Comparison of ENCODE assay signal across 17 mouse cellular contexts in genomic region chr14:47504036-47504435, GRCm38 (mm10). TPM values are rescaled to one million over a fixed set of nuclear protein-coding genes. Genes with fewer than 3 reads are reported as not detected.
DNase-seq lines count a peak whose midpoint lies in the region; TF ChIP-seq lines count a peak whose summit lies in the region.
"Had no signal": no experiment of that assay in that cellular context is flagged by ENCODE, and none has a peak within 500 bp of the region (broad histone marks: within the 10 kb centered on the region; RNA-seq: fewer than 3 reads in every experiment).

No protein-coding gene starts in this region.

- no peak overlapping the region for H3K4me3 ChIP-seq in left cerebral cortex, adult 2 months
- H3K4me3 ChIP-seq in hindbrain, embryonic 10.5 days: no peak overlapping the region
- H3K4me3 ChIP-seq: embryonic facial prominence, embryonic 15.5 days; heart, embryonic 15.5 days; midbrain, embryonic 12.5 days; neural tube, embryonic 15.5 days; stomach, embryonic 15.5 days had no signal

- DNase-seq in cerebellum, postnatal 10 days: peak; percentile 9 to 25
- no peak for DNase-seq in cerebellum, postnatal 36 days
- no peak for DNase-seq in left cerebral cortex, adult 2 months (ENCODE audit: extremely low spot score in 1 of 2, low spot score in 2 of 2)
- DNase-seq in left cerebral cortex, postnatal 36 days (ENCODE audit: low spot score in 2 of 2): no peak
- peak; percentile 56 to 67 for DNase-seq in lung, adult 18-20 months
- no peak for DNase-seq in frontal cortex, postnatal 36 days (ENCODE audit: low spot score in 2 of 2)
- no peak for DNase-seq in hindbrain, embryonic 10.5 days (ENCODE audit: low spot score)
- DNase-seq: cerebellum, adult 8-10 months; kidney, adult 18-20 months; kidney, postnatal 14 days; thymus, postnatal 14 days had no signal

- H3K36me3 ChIP-seq in hindbrain, embryonic 10.5 days: peaks cover 19% of the 10 kb centered on the region
- H3K36me3 ChIP-seq: heart, embryonic 15.5 days; midbrain, embryonic 12.5 days; stomach, embryonic 15.5 days had no signal

- no peaks in the 10 kb centered on the region for H3K9me3 ChIP-seq in hindbrain, embryonic 10.5 days
- H3K9me3 ChIP-seq: embryonic facial prominence, embryonic 15.5 days; G1E; heart, embryonic 15.5 days; midbrain, embryonic 12.5 days; neural tube, embryonic 15.5 days; stomach, embryonic 15.5 days had no signal

- intact Hi-C loops in left cerebral cortex, adult 2 months (cut with DNase I): no loop called here
- intact Hi-C loops in left cerebral cortex, postnatal 36 days (cut with DNase I): no loop called here

- TF ChIP-seq CTCF in left cerebral cortex, adult 2 months (IDR thresholded peaks at IDR 0.05): no peak

- peak overlapping the region; percentile 64 for H3K27ac ChIP-seq in left cerebral cortex, adult 2 months
- H3K27ac ChIP-seq in hindbrain, embryonic 10.5 days: no peak overlapping the region
- H3K27ac ChIP-seq: embryonic facial prominence, embryonic 15.5 days; heart, embryonic 15.5 days; midbrain, embryonic 12.5 days; neural tube, embryonic 15.5 days; stomach, embryonic 15.5 days had no signal

- no peaks in the 10 kb centered on the region for H3K4me1 ChIP-seq in hindbrain, embryonic 10.5 days (replicated peaks)
- H3K4me1 ChIP-seq: embryonic facial prominence, embryonic 15.5 days; midbrain, embryonic 12.5 days; neural tube, embryonic 15.5 days; stomach, embryonic 15.5 days had no signal

- 95% methylated on average over 3 of the region's 3 CpGs for WGBS in hindbrain, embryonic 10.5 days

- no peaks in the 10 kb centered on the region for H3K27me3 ChIP-seq in hindbrain, embryonic 10.5 days (ENCODE audit: insufficient read depth, poor library complexity, severe bottlenecking)
- H3K27me3 ChIP-seq: embryonic facial prominence, embryonic 15.5 days; heart, embryonic 15.5 days; midbrain, embryonic 12.5 days; neural tube, embryonic 15.5 days; stomach, embryonic 15.5 days had no signal

RNA-seq across cellular contexts. Expression of gene Fbxo34, which starts 53.8 kb away (rescaled TPM):
- total RNA-seq in left cerebral cortex, adult 2 months (2021): 100 to 1,000 TPM in 1 of 2 experiments, 10 to 100 TPM in 1; 86.6 to 110 TPM
- 100 to 1,000 TPM in 1 of 2 experiments, 10 to 100 TPM in 1; 98.4 to 118 TPM for total RNA-seq in left cerebral cortex, postnatal 36 days (2021)
- polyA plus RNA-seq in hindbrain, embryonic 10.5 days (2016; fragmentation: Nextera tagmentation; extraction: Ambion mirVana): 19.8 and 24.6 TPM in 2 replicates

Comparison
In these comparisons a context has a peak if more than half of its experiments do, and no peak if none do; other contexts are left out.
1. DNase-seq: peak in cerebellum, postnatal 10 days (2 of 2) and lung, adult 18-20 months (2 of 2); none in cerebellum, postnatal 36 days (0 of 2), left cerebral cortex, adult 2 months (0 of 2), left cerebral cortex, postnatal 36 days (0 of 2), frontal cortex, postnatal 36 days (0 of 2) and hindbrain, embryonic 10.5 days (single experiment).